Mouse (Mus musculus) limb, embryonic 10.5 days (tissue): ENCODE data around the gene Smarcd2. TPM values are rescaled to one million over a fixed set of nuclear protein-coding genes. Genes with fewer than 3 reads are reported as not detected.

Source experiments
- DNase-seq: peaks from one replicate; pipeline ENCODE4 v3.0.0-alpha.2; 2017; ENCODE audit warnings: low spot score
- H3K27ac ChIP-seq: fragments of 300-500 bp; sonication (generic); 2 replicates; pipeline ENCODE4 v1.5.1; 2016; ENCODE audit warnings: mild to moderate bottlenecking
- H3K27me3 ChIP-seq: fragments of 300-500 bp; sonication (generic); 2 replicates; pipeline ENCODE4 v1.6.1; 2016; ENCODE audit warnings: low read depth, mild to moderate bottlenecking; ENCODE audit not compliant: poor library complexity, severe bottlenecking
- H3K36me3 ChIP-seq: fragments of 300-500 bp; sonication (generic); 2 replicates; pipeline ENCODE4 v1.6.1; 2016; ENCODE audit warnings: mild to moderate bottlenecking, moderate library complexity
- H3K4me1 ChIP-seq: fragments of 300-500 bp; sonication (generic); 2 replicates; pipeline ENCODE4 v1.6.1; 2016
- H3K4me3 ChIP-seq: fragments of 300-500 bp; sonication (generic); 2 replicates; pipeline ENCODE4 v1.5.1; 2016; ENCODE audit warnings: mild to moderate bottlenecking, moderate library complexity
- H3K9me3 ChIP-seq: fragments of 300-500 bp; sonication (generic); replicated peaks from 2 replicates; pipeline ENCODE4 v1.6.1; 2016; ENCODE audit warnings: mild to moderate bottlenecking
- WGBS: fragments of 180-500 bp; shearing (Covaris S2); methylation state at CpG from one replicate; pipeline ENCODE4 v1.1.7; 2016; 5-methylcytosine and 5-hydroxymethylcytosine counted together
- polyA plus RNA-seq: library from polyadenylated mRNA; unstranded; fragments of >200 nt; fragmentation: Nextera tagmentation; extraction: Ambion mirVana; gene quantifications from 2 replicates; pipeline ENCODE4 v1.2.1, GENCODE M21; 2016

The Smarcd2 gene
- polyA plus RNA-seq, 1 experiment from 2014 or later: 66.4 TPM

DNA sequence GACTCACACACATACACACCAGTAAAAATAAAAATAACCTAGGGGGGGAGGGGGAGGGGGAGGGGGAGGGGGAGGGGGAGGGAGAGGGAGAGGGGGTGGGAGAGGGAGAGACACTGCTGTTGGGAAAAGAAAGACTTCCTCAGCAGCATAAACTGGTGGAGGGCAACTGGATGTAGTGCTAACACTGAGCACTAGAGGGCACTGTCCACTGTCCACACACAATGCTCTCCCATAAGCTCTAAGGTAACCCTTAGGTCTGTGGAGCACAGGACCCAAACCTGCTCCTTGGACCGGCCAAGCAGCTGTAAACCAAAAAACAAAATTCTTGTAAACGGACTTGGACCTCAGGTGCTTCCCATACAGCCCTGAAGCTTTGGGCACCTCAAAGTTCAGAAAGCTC, 29.9 kb upstream of the Smarcd2 start:
- H3K4me1 ChIP-seq: 0 out of 2 replicates have a peak, but pooled peaks cover 6% of the 10 kb centered on the region
- no peak overlapping the region for H3K4me3 ChIP-seq
- H3K27me3 ChIP-seq: no peaks in the 10 kb centered on the region
- no peaks in the 10 kb centered on the region for H3K36me3 ChIP-seq
- DNase-seq: peak; percentile 83
- no peaks in the 10 kb centered on the region for H3K9me3 ChIP-seq
- no peak overlapping the region for H3K27ac ChIP-seq
- 26% methylated on average over 2 of the region's 2 CpGs for WGBS

DNA sequence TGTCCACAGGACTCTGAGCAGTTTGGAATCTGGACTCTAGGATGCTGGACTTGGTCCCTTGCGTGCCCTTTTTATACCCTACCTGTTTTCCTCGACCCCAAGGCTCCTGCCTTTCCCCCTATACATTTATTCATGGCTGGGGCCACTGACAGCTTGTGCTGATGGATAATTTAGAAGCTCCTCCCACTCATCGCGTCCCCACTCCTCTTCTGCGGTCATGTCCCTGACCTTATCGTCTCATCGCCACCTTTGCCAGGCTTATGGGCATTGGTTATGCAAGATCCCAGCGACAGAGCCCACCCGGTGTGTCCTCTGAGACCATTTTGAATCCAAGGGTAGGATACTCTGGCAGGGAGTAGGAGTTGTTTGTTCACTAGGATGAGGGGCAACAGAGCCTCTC, 29.0 kb upstream of the Smarcd2 start, which contains the start of gene Gh:
TSS of gene Gh (minus strand) at position 101 of the 400 bp plus-strand sequence.
- H3K27ac ChIP-seq: no peak within 1 kb of the TSS
- WGBS: 85% methylated on average over 9 of the region's 9 CpGs
- no peaks in the 10 kb centered on the region for H3K9me3 ChIP-seq
- no peaks in the 10 kb centered on the region for H3K36me3 ChIP-seq
- no peak within 1 kb of the TSS for H3K4me3 ChIP-seq
- H3K4me1 ChIP-seq: 0 out of 2 replicates have a peak, but pooled peaks cover 6% of the 10 kb centered on the region
- DNase-seq: no peak
- H3K27me3 ChIP-seq: no peaks in the 10 kb centered on the region

DNA sequence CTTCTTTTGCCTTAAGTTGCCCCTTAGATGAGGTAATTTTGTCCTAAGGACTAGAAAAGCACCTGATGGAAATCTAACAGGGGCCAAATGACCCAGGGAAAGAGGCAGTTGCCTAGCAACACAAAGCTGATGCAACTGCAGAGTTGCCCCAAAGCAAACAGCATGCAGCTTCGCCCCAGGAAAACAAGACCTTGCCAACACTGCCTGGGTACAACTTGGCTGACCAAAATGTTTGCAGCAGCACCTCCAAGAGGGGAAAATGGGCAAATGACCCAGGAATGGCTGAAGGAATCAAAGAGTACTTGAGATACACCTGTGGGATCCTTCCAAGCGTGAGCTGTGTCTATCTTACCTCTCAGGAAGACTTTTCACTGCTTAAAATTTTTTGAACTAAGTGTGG, 19.1 kb upstream of the Smarcd2 start:
- H3K9me3 ChIP-seq: no peaks in the 10 kb centered on the region
- no peak overlapping the region for H3K27ac ChIP-seq
- no peaks in the 10 kb centered on the region for H3K27me3 ChIP-seq
- DNase-seq: no peak
- no peaks in the 10 kb centered on the region for H3K36me3 ChIP-seq
- no peak overlapping the region for H3K4me3 ChIP-seq
- H3K4me1 ChIP-seq: no peaks in the 10 kb centered on the region
- WGBS: 91% methylated on average over 2 of the region's 2 CpGs

DNA sequence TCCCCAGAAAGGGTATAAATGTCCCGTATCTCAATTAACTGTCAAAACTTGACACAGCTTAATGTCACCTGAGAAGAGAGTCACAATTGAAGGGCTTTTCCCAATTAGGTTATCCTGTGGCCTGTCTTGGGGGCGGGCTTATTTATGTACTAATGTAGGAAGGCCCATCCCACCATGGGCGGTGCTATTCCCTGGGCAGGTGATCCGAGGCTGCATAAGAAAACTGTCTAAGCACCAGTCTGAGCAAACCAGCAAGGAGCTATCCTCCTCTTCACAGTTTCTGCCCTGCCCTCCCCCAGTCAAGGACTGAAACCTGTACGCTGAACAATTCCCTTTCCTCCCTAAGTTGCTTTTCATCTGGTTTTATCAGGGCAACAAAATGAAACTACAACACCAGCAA, 17.6 kb upstream of the Smarcd2 start:
- Histone ChIP-seq H3K4me1 (no peaks in the 10 kb centered on the region), H3K27ac (no peak overlapping the region), H3K9me3 (no peaks in the 10 kb centered on the region), H3K36me3 (no peaks in the 10 kb centered on the region), H3K27me3 (no peaks in the 10 kb centered on the region), H3K4me3 (no peak overlapping the region)
- WGBS: 87% methylated on average over 5 of the region's 5 CpGs
- DNase-seq: no peak

DNA sequence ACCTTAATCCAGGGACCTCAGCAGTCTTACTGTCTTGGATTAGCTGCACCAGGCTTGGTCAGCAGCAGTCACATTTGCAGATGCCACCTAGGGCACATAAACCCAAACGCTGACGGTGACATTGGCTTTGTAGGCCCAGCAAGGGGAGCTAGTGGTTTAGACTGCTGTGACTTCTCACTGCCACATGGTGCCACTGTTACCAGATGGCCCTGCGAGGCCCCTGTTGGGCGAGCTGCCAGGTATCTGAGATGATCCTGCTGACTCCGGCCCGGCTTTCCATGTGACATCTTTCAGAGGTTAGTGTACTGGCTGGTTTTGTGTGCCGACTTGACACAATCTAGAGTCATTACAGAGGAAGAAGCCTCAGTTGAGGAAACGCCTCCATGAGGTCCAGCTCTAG, 16.6 kb upstream of the Smarcd2 start:
- no peak overlapping the region for H3K4me3 ChIP-seq
- no peak overlapping the region for H3K27ac ChIP-seq
- DNase-seq: no peak
- no peaks in the 10 kb centered on the region for H3K4me1 ChIP-seq
- 72% methylated on average over 8 of the region's 8 CpGs for WGBS
- H3K36me3 ChIP-seq: no peaks in the 10 kb centered on the region
- H3K9me3 ChIP-seq: no peaks in the 10 kb centered on the region
- H3K27me3 ChIP-seq: no peaks in the 10 kb centered on the region

DNA sequence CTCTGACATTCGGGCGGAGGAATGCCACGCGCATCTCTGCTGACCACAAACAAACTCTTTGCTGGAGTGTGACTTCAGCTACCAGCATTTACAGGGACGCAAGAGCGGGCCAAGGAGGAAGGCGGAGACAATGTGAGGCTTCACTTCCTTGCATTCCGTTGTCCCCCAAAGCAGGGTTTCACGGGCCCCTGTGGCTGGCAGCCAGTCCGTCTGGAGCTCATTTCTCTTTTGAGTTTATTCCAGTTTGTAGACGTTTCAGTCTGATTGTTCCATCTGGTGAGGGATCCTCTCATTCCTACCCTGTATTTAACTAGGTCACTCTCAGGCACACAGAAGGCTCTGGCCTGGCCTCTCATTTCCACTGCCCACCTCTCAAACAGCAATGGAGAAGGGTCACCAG, 14.2 kb upstream of the Smarcd2 start:
- DNase-seq: no peak
- no peaks in the 10 kb centered on the region for H3K27me3 ChIP-seq
- no peak overlapping the region for H3K4me3 ChIP-seq
- H3K27ac ChIP-seq: no peak overlapping the region
- H3K4me1 ChIP-seq: no peaks in the 10 kb centered on the region
- no peaks in the 10 kb centered on the region for H3K9me3 ChIP-seq
- H3K36me3 ChIP-seq: no peaks in the 10 kb centered on the region
- 84% methylated on average over 11 of the region's 11 CpGs for WGBS

DNA sequence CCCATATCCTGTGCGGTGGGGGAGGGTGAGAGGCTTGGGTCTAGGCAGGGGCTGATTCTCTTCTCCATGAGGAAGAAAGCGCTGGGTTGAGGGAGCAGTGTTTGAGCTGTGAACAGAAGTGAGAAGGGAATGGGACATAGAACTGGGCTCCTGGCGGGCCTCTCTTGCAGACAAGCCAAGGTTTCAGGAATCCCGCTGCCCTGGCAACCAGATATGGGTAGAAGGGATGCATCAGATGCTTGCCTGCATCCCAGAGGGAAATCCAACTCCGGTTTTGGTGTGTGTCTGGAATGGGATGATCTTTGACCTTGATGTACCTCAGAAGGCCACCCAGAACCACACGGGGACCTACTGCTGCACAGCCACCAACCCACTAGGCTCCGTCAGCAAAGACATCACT, 13.4 kb upstream of the Smarcd2 start:
- Histone ChIP-seq H3K27me3 (no peaks in the 10 kb centered on the region), H3K27ac (no peak overlapping the region), H3K4me3 (no peak overlapping the region), H3K9me3 (no peaks in the 10 kb centered on the region), H3K4me1 (no peaks in the 10 kb centered on the region), H3K36me3 (no peaks in the 10 kb centered on the region)
- WGBS: 88% methylated on average over 7 of the region's 7 CpGs
- no peak for DNase-seq

DNA sequence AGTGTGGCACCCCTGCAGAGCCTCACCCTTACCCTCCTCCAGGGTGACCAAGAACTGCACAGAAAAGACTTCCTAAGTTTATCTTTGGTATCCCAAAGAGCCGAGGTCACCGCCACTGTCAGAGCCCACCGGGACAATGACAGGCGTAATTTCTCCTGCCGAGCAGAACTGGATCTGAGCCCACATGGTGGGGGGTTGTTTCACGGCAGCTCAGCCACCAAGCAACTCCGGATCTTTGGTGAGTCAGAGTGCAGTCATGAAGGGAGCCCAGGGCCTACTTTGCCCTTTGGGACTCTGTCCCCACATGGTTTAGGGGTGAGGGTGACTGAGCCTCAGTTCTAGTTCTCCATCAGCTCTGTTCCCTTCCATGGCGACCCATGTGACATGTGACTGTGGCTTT, 11.4 kb upstream of the Smarcd2 start:
- Histone ChIP-seq H3K27ac (no peak overlapping the region), H3K4me1 (no peaks in the 10 kb centered on the region), H3K27me3 (no peaks in the 10 kb centered on the region), H3K9me3 (no peaks in the 10 kb centered on the region), H3K36me3 (no peaks in the 10 kb centered on the region), H3K4me3 (no peak overlapping the region)
- WGBS: 83% methylated on average over 8 of the region's 8 CpGs
- no peak for DNase-seq

DNA sequence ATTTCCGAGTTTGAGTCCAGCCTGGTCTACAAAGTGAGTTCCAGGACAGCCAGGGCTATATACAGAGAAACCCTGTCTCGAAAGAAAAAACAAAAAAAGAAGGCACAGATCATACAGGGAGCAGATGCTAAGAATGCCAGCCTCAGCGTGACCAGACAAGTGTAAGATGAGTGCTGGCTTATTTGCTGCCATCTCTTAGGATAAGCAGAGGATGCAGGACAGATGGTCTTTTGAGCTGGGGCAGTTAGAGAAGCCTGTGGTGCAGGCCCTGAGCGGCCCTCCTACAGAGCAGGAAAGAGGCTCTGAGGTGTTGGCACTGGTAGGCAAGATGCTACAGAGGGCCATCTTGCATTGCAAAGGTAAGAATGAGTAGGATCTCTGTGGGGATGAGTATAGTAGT, 10.6 kb upstream of the Smarcd2 start:
- Histone ChIP-seq H3K9me3 (no peaks in the 10 kb centered on the region), H3K27ac (no peak overlapping the region), H3K27me3 (no peaks in the 10 kb centered on the region), H3K4me3 (no peak overlapping the region), H3K36me3 (no peaks in the 10 kb centered on the region), H3K4me1 (no peaks in the 10 kb centered on the region)
- 87% methylated on average over 4 of the region's 4 CpGs for WGBS
- DNase-seq: no peak

DNA sequence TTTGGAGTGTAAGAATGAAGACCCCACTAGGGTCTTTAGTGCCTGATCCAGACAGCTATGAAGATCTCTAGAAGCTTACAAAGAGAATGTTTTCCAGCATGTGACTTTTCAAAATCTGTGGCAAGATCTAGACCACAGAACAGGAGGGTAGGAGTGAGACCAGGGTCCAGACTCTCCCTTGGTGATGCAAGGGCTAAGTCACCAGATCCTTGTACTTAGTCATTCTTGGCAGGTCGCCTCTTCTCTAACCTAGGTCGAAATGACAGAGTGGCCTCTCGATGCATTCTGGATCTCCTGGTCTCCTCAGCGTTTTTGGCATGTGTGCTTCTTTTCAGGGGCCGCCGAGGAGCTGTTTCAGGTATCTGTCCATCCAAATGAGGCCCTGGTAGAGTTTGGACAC, 9.7 kb upstream of the Smarcd2 start:
- Histone ChIP-seq H3K4me3 (no peak overlapping the region), H3K9me3 (no peaks in the 10 kb centered on the region), H3K27me3 (no peaks in the 10 kb centered on the region), H3K4me1 (no peaks in the 10 kb centered on the region), H3K27ac (no peak overlapping the region), H3K36me3 (no peaks in the 10 kb centered on the region)
- 90% methylated on average over 6 of the region's 6 CpGs for whole genome bisulfite sequencing
- no peak for DNase-seq

DNA sequence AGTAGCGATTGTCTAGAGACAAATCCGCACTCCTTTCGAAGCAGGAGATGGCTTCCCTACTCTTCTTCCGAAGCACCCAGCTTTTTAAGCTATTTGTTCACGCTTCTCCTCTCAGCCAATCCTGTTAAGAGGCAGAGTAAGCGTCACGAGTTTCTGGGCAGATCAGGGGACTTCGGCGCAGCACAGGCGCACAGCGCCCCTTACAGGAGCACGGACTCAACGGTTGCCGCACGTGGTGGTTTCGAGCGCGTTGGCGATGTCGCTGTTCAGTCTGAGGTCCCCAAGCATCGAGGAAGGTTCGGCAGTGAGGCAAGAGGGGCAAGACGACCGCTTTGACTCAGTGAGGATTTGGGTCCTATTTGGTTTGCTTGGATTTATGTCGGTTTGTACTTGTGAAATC, 3.7 kb upstream of the Smarcd2 start, which contains the start of gene Tcam1:
TSS of gene Tcam1 (plus strand) at position 219 of the 400 bp plus-strand sequence.
- Histone ChIP-seq H3K27ac (peak within 1 kb of the TSS; percentile 73), H3K4me1 (peaks cover 37% of the 10 kb centered on the region), H3K4me3 (peak within 1 kb of the TSS; percentile 34), H3K36me3 (no peaks in the 10 kb centered on the region), H3K27me3 (no peaks in the 10 kb centered on the region), H3K9me3 (no peaks in the 10 kb centered on the region)
- WGBS: 10% methylated on average over 25 of the region's 25 CpGs
- peak; percentile 94 for DNase-seq

DNA sequence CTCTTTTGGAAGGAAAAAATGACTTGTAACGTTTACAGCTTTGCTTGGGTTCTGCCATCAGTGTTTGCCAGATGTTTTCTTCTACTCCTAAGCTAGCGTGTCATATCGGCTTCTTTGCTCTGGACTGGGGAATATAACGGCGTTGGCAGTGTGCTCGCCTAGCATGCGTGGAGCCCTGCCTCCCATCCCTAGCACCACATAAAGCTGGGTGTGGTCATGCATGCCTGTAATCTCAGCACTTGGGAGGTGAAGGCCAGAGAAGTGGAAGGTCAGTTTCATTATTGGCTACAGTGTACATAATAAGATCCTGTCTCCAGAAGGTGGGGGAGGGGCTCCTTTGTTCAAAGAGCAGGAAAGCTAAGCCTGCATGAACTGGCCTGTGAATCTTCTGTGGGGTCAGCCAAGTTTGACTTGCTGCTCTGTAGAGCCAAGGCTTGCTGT, 2.2 kb upstream of the Smarcd2 start:
- H3K27ac ChIP-seq: peak overlapping the region; percentile 73
- peaks cover 52% of the 10 kb centered on the region for H3K4me1 ChIP-seq
- no peaks in the 10 kb centered on the region for H3K27me3 ChIP-seq
- H3K9me3 ChIP-seq: no peaks in the 10 kb centered on the region
- peak; percentile 63 for DNase-seq
- peaks cover 9% of the 10 kb centered on the region for H3K36me3 ChIP-seq
- WGBS: 74% methylated on average over 7 of the region's 7 CpGs
- H3K4me3 ChIP-seq: peak overlapping the region; percentile 17

DNA sequence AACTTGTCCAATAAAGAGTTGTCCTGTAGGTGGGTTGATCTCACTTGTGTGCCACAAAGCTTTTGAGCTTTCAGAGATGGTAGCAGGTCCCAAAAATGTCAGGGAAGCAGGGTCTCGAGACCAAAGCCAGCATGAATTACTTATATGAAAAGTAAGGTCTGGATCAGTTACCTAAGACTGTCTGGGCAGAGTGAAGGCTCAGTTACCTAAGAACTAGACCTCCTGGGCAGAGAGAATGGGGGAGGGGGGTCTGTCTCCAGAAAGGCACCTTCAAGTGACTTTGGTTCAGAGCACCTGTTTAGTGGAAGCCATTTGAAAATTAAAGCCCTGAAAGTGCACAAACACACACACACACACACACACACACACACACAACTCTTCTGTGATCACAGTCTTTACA, 1.6 kb upstream of the Smarcd2 start:
- peaks cover 9% of the 10 kb centered on the region for H3K36me3 ChIP-seq
- WGBS: 87% methylated on average over 1 of the region's 1 CpGs
- H3K4me1 ChIP-seq: peaks cover 54% of the 10 kb centered on the region
- peak overlapping the region; percentile 17; the same call in 1 of the 2 replicates for H3K4me3 ChIP-seq
- no peaks in the 10 kb centered on the region for H3K9me3 ChIP-seq
- peak overlapping the region; percentile 73; the same call in 1 of the 2 replicates for H3K27ac ChIP-seq
- DNase-seq: no peak
- H3K27me3 ChIP-seq: no peaks in the 10 kb centered on the region

DNA sequence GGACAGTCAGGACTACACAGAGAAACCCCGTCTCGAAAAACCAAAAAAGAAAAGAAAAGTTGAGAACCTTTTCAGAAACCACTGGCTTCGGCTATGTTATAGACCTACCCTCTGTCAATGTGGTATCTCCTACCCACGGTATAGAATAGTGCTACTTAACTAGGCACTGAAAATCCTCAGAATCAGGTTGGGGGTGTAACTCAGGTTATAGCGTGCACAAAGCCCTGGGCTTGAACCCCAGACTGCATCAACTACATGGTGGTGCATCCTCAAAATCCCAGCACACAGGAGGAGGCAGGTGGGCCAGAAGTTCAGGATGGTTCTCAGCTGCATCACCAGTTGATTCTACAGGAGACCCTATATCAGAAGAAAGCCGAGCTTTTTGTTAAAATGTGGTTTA, 1.0 kb upstream of the Smarcd2 start:
- Histone ChIP-seq H3K4me3 (peak overlapping the region; percentile 89; the same call in 1 of the 2 replicates), H3K9me3 (no peaks in the 10 kb centered on the region), H3K27ac (peak overlapping the region; percentile 98; the same call in 1 of the 2 replicates), H3K4me1 (peaks cover 60% of the 10 kb centered on the region), H3K27me3 (no peaks in the 10 kb centered on the region), H3K36me3 (peaks cover 9% of the 10 kb centered on the region)
- 94% methylated on average over 6 of the region's 6 CpGs for WGBS
- DNase-seq: no peak
